Mouse (Mus musculus): ENCODE results near the gene Ccni.

Ccni gene

DNA sequence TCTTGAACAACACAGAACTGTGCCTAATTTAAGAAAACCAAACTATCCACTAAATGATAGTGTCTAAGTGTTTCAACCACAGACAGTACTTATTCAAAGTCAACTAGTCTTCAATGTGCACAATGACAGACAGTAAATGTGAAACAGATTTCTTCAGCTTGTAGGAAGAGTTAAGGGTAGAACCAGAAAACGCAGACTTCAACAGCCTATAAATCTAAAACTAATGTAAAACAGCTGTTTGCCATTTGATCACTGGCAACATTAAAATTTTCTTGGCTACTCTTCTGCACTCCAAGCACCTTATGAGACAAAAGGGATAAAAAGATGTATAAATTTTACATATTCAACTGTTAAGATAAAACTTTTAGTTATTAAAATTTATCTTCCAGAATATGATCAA is 5.1 kb downstream of the Ccni start:
- CTCF ChIA-PET, result interaction anchor here (0.6 kb wide), 1 partner anchor 69 kb away, joined by 4 read pairs; no protein-coding TSS in a partner anchor

DNA sequence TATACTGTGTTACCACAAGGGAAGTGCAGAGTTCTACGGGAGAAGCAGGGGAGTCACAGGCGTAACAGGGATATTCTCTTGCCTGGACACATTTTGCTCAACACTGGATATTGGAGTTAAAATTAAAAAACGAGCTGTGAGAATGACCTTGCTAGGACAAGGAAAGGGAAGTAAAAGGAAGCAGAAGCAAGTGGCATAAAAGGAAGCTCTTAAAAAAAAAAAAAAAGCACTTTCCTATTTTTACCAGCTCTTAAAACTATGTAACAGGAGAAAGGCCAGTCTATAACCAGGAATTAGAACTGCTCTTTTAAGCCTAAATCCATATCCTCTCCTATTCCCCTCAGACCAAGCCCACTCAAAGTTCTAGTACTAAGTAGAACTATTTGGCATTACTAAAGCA is 8.1 kb downstream of the Ccni start:
- CTCF ChIA-PET, result no interaction called here

DNA sequence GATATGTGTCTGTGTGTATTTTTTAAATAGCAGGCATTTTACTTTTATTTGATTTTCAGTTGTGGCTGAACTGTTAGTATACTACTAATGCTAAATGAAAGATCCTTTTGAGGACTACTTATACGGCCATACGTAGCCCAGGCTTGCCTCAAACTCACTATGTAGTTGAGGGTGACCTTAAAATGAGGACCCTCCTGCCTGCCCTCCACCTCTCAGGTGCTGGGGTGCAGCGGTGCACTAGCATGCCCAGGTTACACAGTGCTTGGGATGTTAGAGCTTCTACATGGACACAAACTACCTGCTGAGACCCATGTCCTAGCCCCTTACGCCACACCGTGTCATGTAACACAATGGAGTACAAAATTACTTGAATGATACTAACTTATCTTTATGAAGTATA is 15.9 kb downstream of the Ccni start:
- CTCF ChIA-PET, result no interaction called here

DNA sequence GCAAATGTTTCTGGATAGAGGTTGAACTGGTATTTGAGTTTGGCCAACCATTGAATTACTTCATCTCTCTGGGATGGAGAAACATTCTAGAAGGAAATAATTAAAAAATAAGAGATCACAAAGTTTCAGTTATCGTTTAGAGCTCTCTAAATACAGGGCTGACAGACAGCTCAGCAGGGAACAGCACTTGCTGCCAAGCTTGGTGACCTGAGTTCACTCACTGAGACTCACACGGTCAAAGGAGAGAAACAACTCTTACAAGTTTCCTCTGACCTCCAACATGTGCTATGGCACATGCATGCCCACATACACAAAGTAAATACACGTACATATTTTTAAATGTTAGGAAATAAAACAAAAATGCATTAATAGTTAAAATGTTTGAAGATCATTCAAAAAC is 16.7 kb downstream of the Ccni start:
- CTCF ChIA-PET, result no interaction called here

DNA sequence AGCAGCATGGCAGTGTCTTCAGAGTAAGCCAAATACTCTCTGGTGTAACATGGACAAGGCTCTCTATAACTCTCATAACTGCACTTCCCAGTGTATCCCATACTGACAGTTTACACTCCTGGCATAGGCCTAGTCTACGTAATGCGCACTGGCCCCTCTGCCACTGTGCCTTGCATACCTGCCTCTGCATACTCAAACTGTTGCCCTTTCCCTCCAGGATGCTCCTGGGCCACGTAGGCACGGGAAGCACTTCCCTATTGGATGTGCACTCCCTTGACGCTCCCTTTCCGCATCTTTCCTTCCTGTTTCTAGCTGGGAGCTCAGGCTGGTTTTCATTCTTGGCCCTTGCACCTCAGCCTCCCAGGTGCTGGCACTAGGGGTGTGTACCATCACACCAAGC is 21.7 kb downstream of the Ccni start:
- CTCF ChIA-PET, result no interaction called here

DNA sequence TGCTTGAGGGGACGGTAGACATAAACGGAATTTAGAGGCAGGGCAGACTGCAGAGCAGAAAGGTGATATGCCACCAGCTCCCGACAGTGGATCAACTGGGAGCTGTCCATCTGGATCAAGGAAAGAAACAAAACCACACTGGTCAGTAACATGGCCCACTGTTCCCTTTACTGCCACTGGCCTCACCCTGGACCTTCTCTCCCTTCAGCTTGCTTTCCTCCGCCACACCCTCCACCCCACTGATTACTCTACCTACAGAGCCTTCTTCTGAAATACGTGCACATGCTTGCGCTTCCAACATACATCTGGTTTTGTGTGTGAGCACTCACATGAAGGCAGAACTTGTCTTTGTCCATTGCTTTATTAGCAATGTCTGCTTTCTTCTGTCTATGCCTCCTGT is 23.0 kb downstream of the Ccni start:
- CTCF ChIA-PET, result no interaction called here

DNA sequence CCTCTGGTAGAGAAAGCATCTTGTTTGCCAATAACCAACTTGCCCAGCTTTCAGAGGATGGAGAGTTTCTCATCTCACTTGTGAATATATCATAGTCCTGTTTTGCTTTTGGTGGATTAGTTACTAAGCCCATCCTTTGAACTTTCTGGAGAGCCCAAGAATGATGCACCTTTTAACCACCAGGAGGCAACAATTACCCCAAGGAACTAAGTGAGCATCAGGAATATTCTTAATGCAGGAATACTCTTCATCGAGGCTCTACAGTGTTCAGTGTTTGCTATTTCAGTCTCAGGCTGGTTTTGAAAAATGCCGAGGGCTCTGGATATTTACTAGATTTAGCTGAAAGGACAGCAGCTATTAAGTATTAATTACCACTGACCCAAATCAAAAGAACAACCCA is 26.0 kb downstream of the Ccni start:
- CTCF ChIA-PET, result interaction anchor here (0.7 kb wide), 1 partner anchor 80 kb away, joined by 11 read pairs; no protein-coding TSS in a partner anchor

DNA sequence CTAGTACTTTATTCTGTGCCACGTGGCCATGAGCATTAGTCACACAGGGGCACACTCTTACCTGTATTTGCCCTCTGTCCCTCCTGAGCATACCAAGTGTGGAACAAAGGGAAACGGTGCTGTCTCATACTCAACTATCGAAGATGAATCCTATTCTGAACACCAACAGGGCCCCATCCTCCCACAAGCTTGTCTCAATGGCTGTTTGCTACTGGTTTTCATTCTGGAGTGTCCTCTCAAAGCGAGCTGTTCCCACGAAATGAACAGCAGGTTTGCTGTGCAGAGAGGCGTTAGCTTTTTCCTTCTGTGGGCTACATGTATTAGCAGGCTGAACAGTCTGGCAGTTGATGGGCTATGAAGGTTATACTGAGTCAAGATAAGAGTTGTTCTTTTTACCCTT is 27.7 kb downstream of the Ccni start:
- CTCF ChIA-PET, result no interaction called here

DNA sequence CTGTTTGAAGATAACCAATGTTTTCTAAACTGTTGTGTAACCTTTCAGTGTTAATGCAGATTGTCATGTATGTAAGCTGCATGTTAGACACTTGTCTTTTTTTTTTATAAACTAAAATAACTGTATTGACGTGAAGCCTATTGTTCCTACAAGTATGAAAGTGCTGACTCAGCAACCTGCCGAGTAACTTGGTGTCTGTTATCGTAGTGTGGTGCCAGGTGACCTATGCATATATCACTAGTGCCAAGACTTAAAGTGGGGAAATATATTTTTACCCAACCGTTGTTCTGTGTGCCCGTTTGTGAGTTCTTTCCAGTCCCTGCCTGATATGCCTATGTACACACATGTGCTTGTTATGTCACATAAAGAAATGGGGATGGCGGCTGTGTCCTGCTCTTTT is 31.6 kb downstream of the Ccni start:
- CTCF ChIA-PET, result no interaction called here

DNA sequence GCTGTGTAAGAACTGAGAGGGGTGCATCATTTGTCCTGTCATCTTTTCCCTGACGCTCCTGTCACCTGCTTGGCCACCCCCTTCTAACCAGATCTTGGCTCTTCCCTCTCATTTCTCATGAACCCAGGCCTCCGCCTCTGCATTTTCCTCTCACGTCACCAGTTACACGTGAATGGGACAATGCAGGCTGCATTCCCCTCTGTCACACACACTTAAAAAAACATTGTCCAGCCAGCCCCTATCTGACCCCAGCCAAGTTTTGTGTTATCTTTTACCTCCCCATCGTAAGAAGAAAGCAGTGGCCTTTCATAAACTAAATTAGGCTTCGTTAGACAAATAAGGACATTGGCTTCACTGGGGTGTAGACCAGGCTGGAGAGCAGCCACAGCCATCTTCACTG is 33.8 kb downstream of the Ccni start:
- CTCF ChIA-PET, result no interaction called here

DNA sequence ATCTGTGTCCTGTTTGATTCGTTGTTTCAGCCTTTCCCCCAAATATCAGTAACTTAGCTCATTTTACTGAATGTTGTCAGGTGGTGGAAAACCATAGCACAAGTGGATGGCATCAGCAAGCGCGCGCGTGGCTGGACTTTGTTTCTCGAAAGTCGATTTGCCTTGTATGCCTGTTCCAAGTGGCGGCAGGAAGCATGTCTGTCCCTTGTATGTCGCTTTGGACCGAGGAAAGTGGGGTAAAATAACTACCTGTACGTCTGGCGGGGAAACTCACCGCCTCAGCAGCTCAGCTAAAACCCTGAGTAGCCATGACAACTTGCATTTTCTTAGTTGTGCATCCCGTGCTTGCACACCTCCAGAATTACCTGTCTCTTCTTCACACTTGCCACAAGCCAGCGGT is 34.9 kb downstream of the Ccni start:
- CTCF ChIA-PET, result no interaction called here

DNA sequence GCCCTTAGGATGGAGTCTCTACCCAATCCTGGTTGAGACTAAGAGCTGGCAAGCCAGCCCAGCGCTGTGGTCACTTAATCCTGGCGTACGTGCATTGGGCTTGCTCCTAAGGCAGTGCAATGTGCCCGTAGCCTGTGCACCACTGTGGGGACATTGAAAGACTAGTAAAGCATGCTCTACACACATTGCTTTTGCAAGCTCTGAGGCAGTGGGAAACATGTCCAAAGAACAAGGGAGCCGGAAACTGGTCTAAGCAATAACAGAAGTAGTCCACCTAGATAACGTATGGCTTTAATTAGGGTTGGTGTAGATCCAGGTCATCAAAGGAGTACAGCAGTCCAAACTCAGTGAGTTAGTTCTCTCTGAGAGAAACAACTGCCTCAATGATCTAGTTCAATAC is 37.6 kb downstream of the Ccni start:
- CTCF ChIA-PET, result no interaction called here

DNA sequence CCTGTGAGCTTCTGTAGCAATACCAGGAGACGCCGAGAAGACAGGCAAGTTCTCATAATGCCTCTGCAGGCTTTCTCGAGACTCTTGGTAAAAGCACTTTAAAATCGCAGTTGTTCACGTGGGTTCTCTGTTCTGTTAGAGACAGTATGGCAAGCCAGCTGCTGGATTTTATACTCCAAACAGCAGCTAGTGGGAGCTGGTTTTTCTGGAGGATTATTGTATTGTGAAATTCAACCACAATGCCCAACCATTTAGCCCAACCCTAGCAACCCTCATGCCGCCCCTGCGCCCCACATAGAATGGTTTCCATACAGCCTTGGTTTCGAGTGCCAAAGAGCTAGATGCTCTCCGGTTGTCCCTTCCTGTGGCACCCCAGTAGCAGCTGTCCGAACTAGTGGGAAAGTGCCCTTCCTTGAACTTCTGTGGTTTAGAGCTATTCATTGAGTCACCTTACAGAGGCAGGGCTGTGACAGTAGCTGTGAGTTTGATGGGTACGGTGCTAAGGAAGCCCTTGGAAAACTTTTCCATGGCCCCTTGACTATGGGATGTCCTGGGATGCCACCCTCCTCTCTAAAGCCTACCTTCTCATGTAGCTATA is 38.3 kb downstream of the Ccni start:
- CTCF ChIA-PET, result no interaction called here

DNA sequence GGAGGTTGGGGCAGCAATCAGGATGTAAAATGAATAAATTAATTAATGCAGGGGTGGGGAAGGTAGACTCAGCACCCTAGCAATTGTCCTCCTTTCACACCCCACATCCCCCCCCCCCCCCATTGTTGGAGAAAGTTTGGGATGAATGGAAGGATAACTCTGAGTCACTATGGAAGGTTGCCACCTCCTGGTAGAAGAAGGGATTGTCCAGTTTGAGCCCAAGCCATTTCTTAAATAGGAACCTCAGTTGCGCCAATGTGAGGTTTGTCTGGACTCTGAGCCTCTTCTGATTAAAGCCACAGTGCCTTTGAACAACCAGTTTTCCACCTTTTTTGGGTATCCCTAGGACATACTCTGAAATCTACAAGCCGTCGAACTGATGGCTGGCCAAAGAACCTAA is 42.8 kb downstream of the Ccni start:
- CTCF ChIA-PET, result interaction anchor here (0.6 to 1.4 kb wide), 3 partner anchors 16 to 94 kb away, joined by 3 to 10 read pairs (median 6); no protein-coding TSS in a partner anchor

DNA sequence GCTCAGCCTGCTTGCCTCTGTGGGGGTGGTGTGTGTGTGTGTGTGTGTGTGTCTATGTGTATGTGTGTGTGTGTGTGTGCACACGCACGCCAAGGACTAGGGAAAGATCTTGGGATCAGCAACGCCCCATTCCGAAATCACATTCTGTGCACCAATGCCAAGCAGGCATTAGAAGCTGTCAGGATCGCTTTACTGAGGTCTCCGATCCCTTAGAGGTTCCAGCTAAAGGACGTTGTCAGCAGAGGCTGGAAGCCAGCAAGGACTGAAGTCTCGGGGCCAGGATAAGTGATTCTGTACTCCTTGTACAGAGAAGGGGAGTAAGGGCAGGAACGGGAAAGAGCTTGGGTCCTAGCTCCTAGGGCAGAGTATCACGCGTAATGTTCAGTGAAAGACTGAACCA is 51.9 kb downstream of the Ccni start:
- CTCF ChIA-PET, result interaction anchor here (0.8 to 0.9 kb wide), 2 partner anchors 19 to 100 kb away, joined by 4 to 5 read pairs; no protein-coding TSS in a partner anchor

DNA sequence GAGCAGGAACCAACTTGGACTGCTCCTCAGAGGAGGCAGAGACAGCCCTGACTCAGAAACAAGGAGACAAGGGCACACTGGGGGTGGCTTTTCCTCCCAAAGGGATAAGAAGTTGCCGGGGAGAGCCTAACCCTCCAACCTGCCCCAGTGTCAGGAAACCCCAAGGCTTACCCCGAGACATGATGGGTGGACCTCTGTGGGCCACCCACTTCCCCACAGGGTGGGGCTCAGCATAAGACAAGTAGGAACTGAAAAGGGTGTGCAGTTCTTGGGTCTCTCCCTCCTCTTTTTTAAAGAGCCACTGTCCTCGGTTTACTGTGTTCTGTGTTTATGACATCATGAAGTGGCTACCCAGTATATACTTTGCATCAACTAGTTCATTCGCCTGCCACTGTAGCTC is 53.8 kb downstream of the Ccni start:
- CTCF ChIA-PET, result no interaction called here

DNA sequence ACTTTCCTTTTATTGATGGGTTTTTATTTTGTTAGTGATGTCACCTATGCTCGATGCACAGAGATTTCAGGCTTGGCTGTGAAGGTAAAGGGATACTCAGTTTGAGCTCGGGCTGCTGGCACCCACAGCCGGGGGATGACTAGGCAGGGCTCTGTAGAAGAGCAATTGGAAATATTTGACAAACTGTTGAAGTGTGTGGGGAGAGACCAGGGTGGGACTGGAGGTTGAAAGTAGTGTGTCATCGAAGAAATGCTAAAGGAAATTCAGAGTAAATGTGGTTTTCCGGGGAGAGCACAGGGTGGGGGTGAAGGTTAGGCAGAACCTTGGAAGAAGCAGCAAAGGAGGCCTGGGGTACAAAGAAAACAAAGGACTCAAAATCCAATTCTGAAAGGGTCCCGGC is 54.3 kb downstream of the Ccni start:
- CTCF ChIA-PET, result no interaction called here

DNA sequence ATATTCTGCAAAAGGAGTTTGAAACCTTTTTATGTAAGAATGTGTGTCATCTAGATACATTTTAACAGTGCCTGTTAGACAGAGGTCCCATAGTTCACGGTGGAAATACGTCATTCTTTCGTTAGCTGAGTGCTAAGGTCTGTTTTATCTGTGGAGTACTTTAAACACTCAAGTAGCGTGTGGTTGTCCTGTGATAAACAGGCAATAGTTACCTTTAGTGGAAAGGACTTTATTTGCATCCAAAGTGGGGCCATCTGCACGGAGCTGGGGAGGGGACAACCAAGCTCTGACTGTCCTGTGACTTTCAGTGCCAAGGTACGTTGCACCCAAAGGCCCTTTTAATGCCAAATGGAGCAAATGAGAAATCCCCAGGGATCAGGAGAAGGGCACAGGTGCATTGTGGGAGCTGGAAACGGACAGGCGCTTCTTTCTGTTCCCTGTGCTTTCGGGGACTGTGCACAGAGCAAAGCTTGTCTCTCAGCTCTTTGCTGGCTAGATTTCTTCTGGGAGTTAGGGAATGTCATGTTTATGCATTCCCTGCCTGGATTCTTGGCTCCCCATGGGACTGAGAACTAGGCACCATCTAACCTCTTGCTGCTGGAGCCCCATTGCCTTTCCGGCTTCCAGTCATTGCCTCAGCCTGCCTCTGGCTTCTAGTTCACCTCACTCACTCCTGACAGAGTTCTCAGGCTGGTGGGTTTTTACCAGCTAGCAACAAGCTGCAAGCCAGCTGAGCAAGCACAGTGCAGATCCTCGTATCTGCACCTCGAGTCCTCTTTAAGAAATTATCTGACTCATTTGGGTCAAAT is 56.1 kb downstream of the Ccni start:
- CTCF ChIA-PET, result no interaction called here

DNA sequence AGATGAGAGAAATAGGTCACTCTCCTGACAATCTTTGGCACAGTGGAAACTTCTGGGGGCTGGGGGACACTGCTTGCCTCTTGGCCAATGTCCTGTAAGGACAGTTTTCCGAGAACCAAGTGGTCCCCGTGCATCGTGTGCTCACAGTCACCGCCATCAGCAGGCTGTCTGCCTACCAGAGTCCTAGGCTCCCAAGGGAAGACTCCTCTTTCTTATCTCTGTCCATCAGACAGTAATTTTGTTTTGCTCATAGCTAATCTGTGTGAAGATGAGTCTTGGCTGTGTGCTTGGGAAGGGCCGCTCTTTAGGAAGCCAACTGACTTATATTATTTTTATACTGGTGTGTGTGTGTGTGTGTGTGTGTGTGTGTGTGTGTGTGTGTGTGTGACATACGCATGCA is 60.8 kb downstream of the Ccni start:
- CTCF ChIA-PET, result no interaction called here

DNA sequence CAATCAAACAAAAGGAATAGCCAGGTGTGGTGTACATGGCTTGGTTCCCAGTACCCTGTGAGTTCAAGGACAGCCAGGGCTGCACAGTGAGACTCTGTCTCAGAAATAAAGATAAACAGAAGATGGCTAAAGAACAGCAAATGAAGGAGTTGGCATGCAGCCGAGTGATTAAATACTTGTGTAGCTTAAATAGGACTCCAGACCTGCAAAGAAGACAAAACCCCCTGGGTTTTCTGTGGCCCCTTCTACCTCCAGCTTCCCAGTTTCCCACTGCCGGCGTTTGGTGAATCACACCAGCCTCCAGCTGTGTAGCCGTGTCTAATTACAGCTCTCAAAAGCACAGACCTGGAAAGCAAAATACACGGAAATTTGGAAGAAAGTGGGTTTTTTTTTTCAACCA is 61.4 kb downstream of the Ccni start:
- CTCF ChIA-PET, result no interaction called here

DNA sequence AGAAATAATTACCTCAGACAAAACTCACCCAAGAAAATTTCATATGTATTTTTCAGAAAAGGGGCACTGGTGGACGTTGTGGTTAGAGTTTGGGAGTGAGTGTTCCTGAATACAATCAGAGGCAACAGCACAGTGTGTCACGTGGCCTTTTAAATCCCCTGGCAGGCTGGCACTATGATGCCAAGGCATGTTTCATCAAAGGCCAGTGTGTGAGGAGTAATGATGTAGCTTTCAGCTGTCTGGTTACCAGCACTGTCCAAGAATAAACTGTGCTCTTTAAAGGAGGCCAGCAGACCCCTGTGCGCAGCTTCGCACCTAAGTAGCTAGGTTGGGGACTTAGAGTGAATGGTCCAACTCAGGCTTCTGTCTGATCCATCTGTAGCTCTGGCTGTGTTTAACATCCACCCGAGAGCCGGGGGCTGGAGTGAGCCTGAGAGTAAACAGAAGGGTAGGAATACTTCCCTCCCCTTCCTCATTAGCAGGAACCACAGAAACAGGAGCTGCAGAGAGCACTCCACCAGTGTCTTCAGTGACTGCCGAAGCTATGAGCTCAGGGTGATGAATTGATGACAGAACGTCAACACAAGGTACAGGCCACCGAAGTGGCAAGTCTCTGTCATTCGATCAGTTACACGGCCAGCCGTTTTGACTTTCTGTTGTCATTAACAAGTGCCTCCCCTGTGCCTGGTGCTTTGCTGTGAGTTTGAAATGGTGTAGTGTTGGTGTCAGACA is 62.8 kb downstream of the Ccni start:
- CTCF ChIA-PET, result no interaction called here

DNA sequence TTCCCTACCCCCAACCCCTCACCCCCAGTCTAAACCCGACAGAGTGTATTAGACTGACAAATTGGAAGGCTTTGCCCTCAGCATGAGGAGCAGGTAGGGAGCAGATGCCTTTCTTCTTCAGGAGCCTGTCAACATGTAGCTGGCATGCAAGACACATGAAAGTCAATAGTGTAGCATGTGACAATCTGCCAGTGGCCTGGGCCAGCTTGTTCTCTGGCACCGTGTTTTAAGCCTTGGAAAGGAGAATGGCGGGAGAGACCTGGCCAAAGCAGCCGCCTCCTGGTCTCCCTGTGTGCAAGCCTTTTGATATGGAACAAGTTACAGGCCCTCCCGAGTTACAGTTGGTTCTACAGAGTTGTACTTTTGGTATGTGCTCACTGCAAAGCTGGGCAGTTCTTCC is 65.5 kb downstream of the Ccni start:
- CTCF ChIA-PET, result no interaction called here

DNA sequence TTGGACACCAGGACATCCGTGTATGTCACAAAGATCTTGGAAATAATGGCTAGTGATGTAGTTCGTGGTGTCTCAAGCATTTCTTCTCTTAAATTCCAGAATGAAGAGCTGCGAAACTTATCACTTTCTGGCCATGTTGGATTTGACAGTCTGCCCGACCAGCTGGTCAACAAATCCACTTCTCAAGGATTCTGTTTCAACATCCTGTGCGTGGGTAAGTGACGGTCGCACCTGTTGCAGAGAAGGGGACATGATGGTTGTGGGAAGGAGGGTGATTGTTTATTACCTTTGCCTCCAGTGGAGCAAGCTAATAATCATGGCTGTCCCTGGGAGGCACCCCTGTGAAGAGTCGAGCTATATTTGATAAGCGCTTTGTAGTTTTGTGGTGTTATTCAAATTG is 66.9 kb downstream of the Ccni start:
- CTCF ChIA-PET, result no interaction called here

Measured in spleen, embryonic (tissue).